Comparison of ENCODE assay signal across 34 mouse cellular contexts in the genomic region with DNA sequence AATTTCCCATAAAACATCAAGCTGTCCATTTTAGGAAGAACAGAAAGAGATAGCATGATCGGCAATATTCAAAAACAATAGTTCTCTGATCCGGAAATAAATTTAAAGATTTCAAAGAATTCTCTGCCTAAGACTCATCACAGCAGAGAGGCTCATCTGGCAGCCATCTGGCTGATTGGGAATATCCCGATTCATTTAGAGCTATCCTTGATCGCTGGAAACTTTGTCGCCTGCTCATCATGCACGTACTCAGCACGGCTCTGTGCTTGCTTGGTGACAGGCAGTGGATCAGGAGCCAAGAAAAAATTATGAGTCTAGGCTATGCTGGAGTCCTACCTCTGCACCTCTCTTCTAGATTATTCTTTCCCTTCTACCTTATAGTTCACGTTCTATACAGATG.
DNase-seq lines count a peak whose midpoint lies in the region; ATAC-seq lines count a peak whose summit lies in the region.
"Had no signal": no experiment of that assay in that cellular context is flagged by ENCODE, and none has a peak within 500 bp of the region (broad histone marks: within the 10 kb centered on the region; RNA-seq: fewer than 3 reads in every experiment).

No protein-coding gene starts in this region.

- H3K4me2 ChIP-seq in forebrain, embryonic 15.5 days (replicated peaks), result no peak overlapping the region
- no peak overlapping the region for H3K4me2 ChIP-seq in forebrain, embryonic 12.5 days
- H3K4me2 ChIP-seq: embryonic facial prominence, embryonic 13.5 days; heart, embryonic 12.5 days; hindbrain, embryonic 14.5 days; midbrain, embryonic 15.5 days; neural tube, embryonic 12.5 days had no signal

- peaks cover 11% of the 10 kb centered on the region; the same call in 1 of the 2 replicates for H3K4me1 ChIP-seq in forebrain, embryonic 15.5 days
- H3K4me1 ChIP-seq in forebrain, embryonic 12.5 days, result no peaks in the 10 kb centered on the region
- H3K4me1 ChIP-seq: embryonic facial prominence, embryonic 13.5 days; heart, embryonic 12.5 days; midbrain, embryonic 10.5 days; midbrain, embryonic 15.5 days; neural tube, embryonic 12.5 days had no signal

- DNase-seq in layer of hippocampus, adult 11-12 months (ENCODE audit: low spot score), result peak; percentile 10
- no peak for DNase-seq in layer of hippocampus, adult 9-10 months (ENCODE audit: low spot score)
- DNase-seq in Muller cell, postnatal 12 days (ENCODE audit: inconsistent ontology term), result peak; percentile 6
- peak; percentile 14 to 52 for DNase-seq in layer of hippocampus, adult 18-20 months (ENCODE audit: low spot score in 2 of 2)
- no peak for DNase-seq in gastrocnemius, adult 8-10 months (ENCODE audit: low spot score in 2 of 2)
- no peak for DNase-seq in lung, postnatal 4 days
- DNase-seq: adrenal gland, adult 2 months; adrenal gland, postnatal 36 days; cerebellum, adult 9-10 months; cerebellum, postnatal 36 days; embryo, embryonic 11 days; gastrocnemius, adult 2 months; heart, adult 2 months; heart, postnatal 4 days; kidney, adult 11 months; kidney, postnatal 14 days; left cerebral cortex, postnatal 4 days; liver; lung, adult 2 months; lung, postnatal 14 days; thymus, postnatal 4 days had no signal

- no peaks in the 10 kb centered on the region for H3K27me3 ChIP-seq in forebrain, embryonic 15.5 days
- no peaks in the 10 kb centered on the region for H3K27me3 ChIP-seq in forebrain, embryonic 12.5 days
- H3K27me3 ChIP-seq: embryonic facial prominence, embryonic 13.5 days; heart, embryonic 12.5 days; midbrain, embryonic 15.5 days; neural tube, embryonic 12.5 days had no signal

- H3K9me3 ChIP-seq in forebrain, embryonic 15.5 days, result no peaks in the 10 kb centered on the region
- no peaks in the 10 kb centered on the region for H3K9me3 ChIP-seq in forebrain, embryonic 12.5 days
- H3K9me3 ChIP-seq: embryonic facial prominence, embryonic 13.5 days; heart, embryonic 12.5 days; midbrain, embryonic 10.5 days; midbrain, embryonic 15.5 days; neural tube, embryonic 12.5 days had no signal

- WGBS in forebrain, embryonic 15.5 days, result 41% methylated on average over 8 of the region's 8 CpGs
- 78% methylated on average over 8 of the region's 8 CpGs for WGBS in forebrain, embryonic 12.5 days

- no peaks in the 10 kb centered on the region for H3K36me3 ChIP-seq in forebrain, embryonic 15.5 days
- H3K36me3 ChIP-seq in forebrain, embryonic 12.5 days (replicated peaks), result no peaks in the 10 kb centered on the region
- H3K36me3 ChIP-seq: embryonic facial prominence, embryonic 13.5 days; heart, embryonic 12.5 days; midbrain, embryonic 10.5 days; midbrain, embryonic 15.5 days; neural tube, embryonic 12.5 days had no signal

- no peak overlapping the region for H3K27ac ChIP-seq in forebrain, embryonic 15.5 days (replicated peaks)
- no peak overlapping the region for H3K27ac ChIP-seq in forebrain, embryonic 12.5 days
- H3K27ac ChIP-seq: embryonic facial prominence, embryonic 13.5 days; gastrocnemius, adult 2 months; heart, adult 2 months; hindbrain, embryonic 14.5 days; left cerebral cortex, adult 2 months; liver, embryonic 14.5 days; midbrain, embryonic 10.5 days; midbrain, embryonic 15.5 days; neural tube, embryonic 12.5 days had no signal

- H3K9ac ChIP-seq in forebrain, embryonic 15.5 days (replicated peaks), result no peak overlapping the region
- no peak overlapping the region for H3K9ac ChIP-seq in forebrain, embryonic 12.5 days
- H3K9ac ChIP-seq: embryonic facial prominence, embryonic 13.5 days; heart, embryonic 12.5 days; hindbrain, embryonic 14.5 days; liver, embryonic 14.5 days; midbrain, embryonic 15.5 days; neural tube, embryonic 12.5 days had no signal

- 0 out of 2 replicates have a peak, but pooled peaks have one; percentile 35 for ATAC-seq in forebrain, embryonic 15.5 days (replicated peaks)
- ATAC-seq in forebrain, embryonic 12.5 days (ENCODE audit: low FRiP score), result no peak
- ATAC-seq: inflammation-experienced regulatory T-cells, adult 6 months; midbrain, embryonic 15.5 days had no signal

- no peak overlapping the region for H3K4me3 ChIP-seq in forebrain, embryonic 15.5 days
- H3K4me3 ChIP-seq in forebrain, embryonic 12.5 days (replicated peaks), result no peak overlapping the region
- H3K4me3 ChIP-seq: embryonic facial prominence, embryonic 13.5 days; erythroblast, embryonic 14.5 days; gastrocnemius, adult 2 months; heart, adult 2 months; heart, embryonic 12.5 days; left cerebral cortex, adult 2 months; midbrain, embryonic 10.5 days; midbrain, embryonic 15.5 days; myocyte; neural tube, embryonic 12.5 days had no signal

Comparison
In these comparisons a context has a peak if more than half of its experiments do, and no peak if none do; other contexts are left out.
1. DNase-seq: peak in layer of hippocampus, adult 11-12 months (single experiment), Muller cell, postnatal 12 days (single experiment) and layer of hippocampus, adult 18-20 months (2 of 2); none in layer of hippocampus, adult 9-10 months (single experiment), gastrocnemius, adult 8-10 months (0 of 2) and lung, postnatal 4 days (0 of 2).